Mouse (Mus musculus) heart, embryonic 11.5 days (tissue): Measurements from ENCODE around the gene Btnl6. TPM values are rescaled to one million over a fixed set of nuclear protein-coding genes. Genes with fewer than 3 reads are reported as not detected.
"Not testable (repeated sequence)": the region's sequence is repeated elsewhere in the genome, so short reads cannot be mapped to it uniquely, and the experiment has no call there.

Experiments
- ATAC-seq: fragments of 200-750 bp; cut with Nextera tagmentation; replicated peaks from 2 replicates; pipeline ENCODE4 v1.8.0; 2017; ENCODE audit warnings: moderate library complexity; ENCODE audit not compliant: insufficient number of reproducible peaks, low FRiP score, low TSS enrichment
- H3K27ac ChIP-seq: fragments of 300-500 bp; sonication (generic); 2 replicates; pipeline ENCODE4 v1.5.1; 2014; ENCODE audit warnings: mild to moderate bottlenecking, low read depth, low read length
- H3K27me3 ChIP-seq: fragments of 300-500 bp; sonication (generic); 2 replicates; pipeline ENCODE4 v1.6.1; 2014; ENCODE audit warnings: mild to moderate bottlenecking, low read length, mixed read lengths; ENCODE audit not compliant: control insufficient read depth, insufficient read depth
- H3K36me3 ChIP-seq: fragments of 300-500 bp; sonication (generic); 2 replicates; pipeline ENCODE4 v1.6.1; 2014; ENCODE audit warnings: mild to moderate bottlenecking, low read length, moderate library complexity, mixed read lengths; ENCODE audit not compliant: control insufficient read depth, insufficient read depth
- H3K4me1 ChIP-seq: fragments of 300-500 bp; sonication (generic); 2 replicates; pipeline ENCODE4 v1.6.1; 2014; ENCODE audit warnings: low read length; ENCODE audit not compliant: control insufficient read depth, insufficient read depth
- H3K4me2 ChIP-seq: fragments of 300-500 bp; sonication (generic); 2 replicates; pipeline ENCODE4 v1.6.1; 2014; ENCODE audit warnings: mild to moderate bottlenecking, moderate library complexity
- H3K4me3 ChIP-seq: fragments of 300-500 bp; sonication (generic); 2 replicates; pipeline ENCODE4 v1.5.1; 2014; ENCODE audit warnings: low read depth, low read length
- H3K9ac ChIP-seq: fragments of 300-500 bp; sonication (generic); 2 replicates; pipeline ENCODE4 v1.6.1; 2014; ENCODE audit warnings: mild to moderate bottlenecking, low read depth, low read length, moderate library complexity
- H3K9me3 ChIP-seq: fragments of 300-500 bp; sonication (generic); replicated peaks from 2 replicates; pipeline ENCODE4 v1.6.1; 2016; ENCODE audit warnings: low read length; ENCODE audit not compliant: control insufficient read depth
- WGBS: fragments of 180-500 bp; shearing (Covaris S2); extraction: QIAGEN DNeasy Blood & Tissue Kit; methylation state at CpG from one replicate; pipeline ENCODE4 v1.1.7; 2014; ENCODE audit not compliant: insufficient replicate concordance; 5-methylcytosine and 5-hydroxymethylcytosine counted together
- polyA plus RNA-seq: library from polyadenylated mRNA; unstranded; fragments of >200 nt; fragmentation: Nextera tagmentation; extraction: Ambion mirVana; gene quantifications from 2 replicates; pipeline ENCODE4 v1.2.1, GENCODE M21; 2014

Gene Btnl6
- polyA plus RNA-seq, 1 experiment from 2014 or later, result not detected

- Histone ChIP-seq H3K27me3 (no peaks in the 10 kb centered on the region), H3K27ac (no peak overlapping the region), H3K9me3 (no peaks in the 10 kb centered on the region), H3K36me3 (no peaks in the 10 kb centered on the region), H3K4me2 (no peak overlapping the region), H3K4me3 (no peak overlapping the region), H3K9ac (no peak overlapping the region), H3K4me1 (no peaks in the 10 kb centered on the region)
- no peak for ATAC-seq
- WGBS, result 77% methylated on average over 11 of the region's 11 CpGs
These were observed 40.3 kb upstream of the Btnl6 start for GRCm38 (mm10) chr17:34557411-34557810.

- Histone ChIP-seq H3K9me3 (no peaks in the 10 kb centered on the region), H3K4me3 (no peak overlapping the region), H3K9ac (no peak overlapping the region), H3K36me3 (no peaks in the 10 kb centered on the region), H3K4me1 (no peaks in the 10 kb centered on the region), H3K27me3 (no peaks in the 10 kb centered on the region), H3K4me2 (no peak overlapping the region), H3K27ac (no peak overlapping the region)
- WGBS, result 70% methylated on average over 8 of the region's 8 CpGs
- no peak for ATAC-seq
These were observed 39.3 kb upstream of the Btnl6 start for GRCm38 (mm10) chr17:34556406-34556805.

GRCm38 (mm10) chr17:34555483-34555882 lies 38.3 kb upstream of the Btnl6 start:
- H3K4me1 ChIP-seq, result no peaks in the 10 kb centered on the region
- no peak overlapping the region for H3K4me3 ChIP-seq
- no peak overlapping the region for H3K9ac ChIP-seq
- no peaks in the 10 kb centered on the region for H3K36me3 ChIP-seq
- H3K27ac ChIP-seq, result no peak overlapping the region
- WGBS, result 18% methylated on average over 5 of the region's 5 CpGs
- no peaks in the 10 kb centered on the region for H3K9me3 ChIP-seq
- ATAC-seq, result no peak
- no peaks in the 10 kb centered on the region for H3K27me3 ChIP-seq
- H3K4me2 ChIP-seq, result no peak overlapping the region

- Histone ChIP-seq H3K4me2 (no peak overlapping the region), H3K9ac (no peak overlapping the region), H3K27me3 (no peaks in the 10 kb centered on the region), H3K4me1 (no peaks in the 10 kb centered on the region), H3K36me3 (no peaks in the 10 kb centered on the region), H3K4me3 (no peak overlapping the region), H3K9me3 (no peaks in the 10 kb centered on the region), H3K27ac (no peak overlapping the region)
- no peak for ATAC-seq
- WGBS, result 62% methylated on average over 2 of the region's 2 CpGs
These were observed 32.7 kb upstream of the Btnl6 start for GRCm38 (mm10) chr17:34549843-34550242.

GRCm38 (mm10) chr17:34549156-34549555 lies 32.0 kb upstream of the Btnl6 start:
- Histone ChIP-seq H3K9me3 (no peaks in the 10 kb centered on the region), H3K27me3 (no peaks in the 10 kb centered on the region), H3K4me3 (no peak overlapping the region), H3K36me3 (no peaks in the 10 kb centered on the region), H3K27ac (no peak overlapping the region), H3K9ac (no peak overlapping the region), H3K4me2 (no peak overlapping the region), H3K4me1 (no peaks in the 10 kb centered on the region)
- no peak for ATAC-seq
- 78% methylated on average over 3 of the region's 3 CpGs for WGBS

- Histone ChIP-seq H3K27ac (no peak overlapping the region), H3K36me3 (no peaks in the 10 kb centered on the region), H3K4me3 (no peak overlapping the region), H3K4me2 (no peak overlapping the region), H3K27me3 (no peaks in the 10 kb centered on the region), H3K4me1 (no peaks in the 10 kb centered on the region), H3K9ac (no peak overlapping the region), H3K9me3 (no peaks in the 10 kb centered on the region)
- WGBS, result 80% methylated on average over 4 of the region's 4 CpGs
- no peak for ATAC-seq
These were observed 30.4 kb upstream of the Btnl6 start for GRCm38 (mm10) chr17:34547601-34548000.

GRCm38 (mm10) chr17:34546797-34547196 lies 29.6 kb upstream of the Btnl6 start:
- Histone ChIP-seq H3K4me2 (no peak overlapping the region), H3K4me3 (no peak overlapping the region), H3K27ac (no peak overlapping the region), H3K36me3 (no peaks in the 10 kb centered on the region), H3K9me3 (no peaks in the 10 kb centered on the region), H3K4me1 (no peaks in the 10 kb centered on the region), H3K27me3 (no peaks in the 10 kb centered on the region), H3K9ac (no peak overlapping the region)
- WGBS, result 77% methylated on average over 1 of the region's 1 CpGs
- no peak for ATAC-seq

GRCm38 (mm10) chr17:34543567-34543966 lies 26.4 kb upstream of the Btnl6 start:
- not testable (repeated sequence) for H3K4me2 ChIP-seq, H3K27me3 ChIP-seq, H3K9ac ChIP-seq, H3K4me3 ChIP-seq, H3K9me3 ChIP-seq, ATAC-seq, H3K4me1 ChIP-seq, H3K36me3 ChIP-seq, H3K27ac ChIP-seq
- 90% methylated on average over 12 of the region's 13 CpGs for WGBS

- H3K27ac ChIP-seq, result no peak overlapping the region
- H3K4me1 ChIP-seq, result no peaks in the 10 kb centered on the region
- H3K9ac ChIP-seq, result no peak overlapping the region
- no peak for ATAC-seq
- WGBS, result 82% methylated on average over 3 of the region's 3 CpGs
- no peaks in the 10 kb centered on the region for H3K27me3 ChIP-seq
- no peaks in the 10 kb centered on the region for H3K36me3 ChIP-seq
- no peak overlapping the region for H3K4me3 ChIP-seq
- no peaks in the 10 kb centered on the region for H3K9me3 ChIP-seq
- H3K4me2 ChIP-seq, result no peak overlapping the region
These were observed 15.5 kb upstream of the Btnl6 start for GRCm38 (mm10) chr17:34532671-34533070.
